Mouse (Mus musculus) Patski (cell line): ENCODE data around the gene Traf3ip2. TPM values are rescaled to one million over a fixed set of nuclear protein-coding genes. Genes with fewer than 3 reads are reported as not detected.

ENCODE experiments used
- ATAC-seq: fragments of 100-300 bp; one replicate; pipeline ENCODE4 v1.8.0; 2021
- CTCF ChIA-PET: fragments of 350-600 bp; sonication (Branson Sonifier 250); formaldehyde crosslinking; loops from one replicate; lab custom pipeline; 2022; ENCODE audit warnings: inconsistent platforms; lab: Charles Lee
- POLR2A ChIA-PET: fragments of 350-600 bp; sonication (Branson Sonifier 250); formaldehyde crosslinking; loops from one replicate; lab custom pipeline; 2022; ENCODE audit warnings: antibody characterized with exemption, inconsistent platforms; lab: Charles Lee
- DNase-seq: peaks from one replicate; pipeline ENCODE4 v3.0.0-alpha.2; 2011; ENCODE audit warnings: low read depth, low spot score
- H3K27me3 ChIP-seq: fragments of 371-371 bp; one replicate; pipeline ENCODE4 v1.5.1; 2021
- CTCF ChIP-seq: fragments of 100-300 bp; IDR thresholded peaks from one replicate; pipeline ENCODE4 v1.5.1; 2021
- in situ Hi-C: fragments of 300-500 bp; cut with MboI; formaldehyde crosslinking; loops from 3 replicates; pipeline ENCODE4 v1.11.1; 2018; ENCODE audit warnings: low pct_unique_long_range_greater_than_20kb, mixed read lengths
- polyA plus RNA-seq: library from polyadenylated mRNA; unstranded; gene quantifications from one replicate; pipeline ENCODE4 v1.2.3, GENCODE M21; 2021

Gene Traf3ip2
- polyA plus RNA-seq, 1 experiment from 2014 or later = 16.6 TPM

- DNase-seq = no peak
- CTCF ChIA-PET = no interaction called here
- no peak for TF ChIP-seq CTCF
- POLR2A ChIA-PET = interaction anchor here (0.6 kb wide), 1 partner anchor 220 kb away, joined by 3 read pairs; no protein-coding TSS in a partner anchor
- no peak for ATAC-seq
- in situ Hi-C loops = no loop called here
- no peaks in the 10 kb centered on the region for H3K27me3 ChIP-seq
Measured at GRCm38 (mm10) chr10:39630811-39631210, 18.1 kb downstream of the Traf3ip2 start.

- in situ Hi-C loops = no loop called here
- ChIA-PET CTCF (no interaction called here), POLR2A (interaction anchor here (0.6 to 0.9 kb wide), 2 partner anchors 30 to 221 kb away, joined by 3 to 4 read pairs; no protein-coding TSS in a partner anchor)
- no peak for TF ChIP-seq CTCF
- no peak for ATAC-seq
- H3K27me3 ChIP-seq = no peaks in the 10 kb centered on the region
- no peak for DNase-seq
Measured at GRCm38 (mm10) chr10:39631627-39632026, 18.9 kb downstream of the Traf3ip2 start.

- ATAC-seq (no peak), DNase-seq (no peak)
- H3K27me3 ChIP-seq = no peaks in the 10 kb centered on the region
- in situ Hi-C loops = no loop called here
- no peak for TF ChIP-seq CTCF
- ChIA-PET CTCF (no interaction called here), POLR2A (no interaction called here)
Measured at GRCm38 (mm10) chr10:39633379-39633778, 20.6 kb downstream of the Traf3ip2 start.

GRCm38 (mm10) chr10:39634423-39635101 is 21.8 kb downstream of the Traf3ip2 start:
- in situ Hi-C loops = no loop called here
- ATAC-seq = no peak
- TF ChIP-seq CTCF = no peak
- no peaks in the 10 kb centered on the region for H3K27me3 ChIP-seq
- ChIA-PET CTCF (interaction anchor here (0.9 kb wide), 1 partner anchor 14 kb away, joined by 3 read pairs; no protein-coding TSS in a partner anchor), POLR2A (no interaction called here)
- no peak for DNase-seq

- H3K27me3 ChIP-seq = no peaks in the 10 kb centered on the region
- no peak for ATAC-seq
- in situ Hi-C loops = no loop called here
- CTCF ChIA-PET = interaction anchor here (2.0 kb wide), 1 partner anchor 20 kb away, joined by 5 read pairs; no protein-coding TSS in a partner anchor
- POLR2A ChIA-PET = interaction anchor here (1.1 kb wide), 1 partner anchor 21 kb away, joined by 3 read pairs; no protein-coding TSS in a partner anchor
- TF ChIP-seq CTCF = no peak
- DNase-seq = no peak
Measured at GRCm38 (mm10) chr10:39638862-39639261, 26.1 kb downstream of the Traf3ip2 start.

- H3K27me3 ChIP-seq = no peaks in the 10 kb centered on the region
- CTCF ChIA-PET = interaction anchor here (1.7 to 2.0 kb wide), 2 partner anchors 11 to 19 kb away, joined by 5 read pairs; no protein-coding TSS in a partner anchor
- in situ Hi-C loops = no loop called here
- ATAC-seq (no peak), DNase-seq (no peak)
- no peak for TF ChIP-seq CTCF
- POLR2A ChIA-PET = interaction anchor here (0.6 to 1.2 kb wide), 3 partner anchors 20 to 65 kb away, joined by 3 to 7 read pairs (median 3); no protein-coding TSS in a partner anchor
Measured at GRCm38 (mm10) chr10:39639783-39640182, 27.0 kb downstream of the Traf3ip2 start.

- no peak for TF ChIP-seq CTCF
- no peak for DNase-seq
- ChIA-PET POLR2A (interaction anchor here (1.2 kb wide), 1 partner anchor 64 kb away, joined by 3 read pairs; no protein-coding TSS in a partner anchor), CTCF (interaction anchor here (1.7 to 2.0 kb wide), 2 partner anchors 10 to 18 kb away, joined by 5 read pairs; no protein-coding TSS in a partner anchor)
- ATAC-seq = no peak
- no peaks in the 10 kb centered on the region for H3K27me3 ChIP-seq
- in situ Hi-C loops = no loop called here
Measured at GRCm38 (mm10) chr10:39640817-39641226, 28.1 kb downstream of the Traf3ip2 start.

- POLR2A ChIA-PET = interaction anchor here (0.8 kb wide), 1 partner anchor 13 kb away, joined by 3 read pairs; no protein-coding TSS in a partner anchor
- DNase-seq (no peak), ATAC-seq (no peak)
- in situ Hi-C loops = no loop called here
- no peaks in the 10 kb centered on the region for H3K27me3 ChIP-seq
- CTCF ChIA-PET = interaction anchor here (0.6 kb wide), 1 partner anchor 72 kb away, joined by 3 read pairs; no protein-coding TSS in a partner anchor
- no peak for TF ChIP-seq CTCF
Measured at GRCm38 (mm10) chr10:39645789-39646628, 33.3 kb downstream of the Traf3ip2 start.

GRCm38 (mm10) chr10:39646629-39647019 is 33.9 kb downstream of the Traf3ip2 start:
- no peak for TF ChIP-seq CTCF
- H3K27me3 ChIP-seq = no peaks in the 10 kb centered on the region
- ATAC-seq (no peak), DNase-seq (no peak)
- ChIA-PET POLR2A (no interaction called here), CTCF (no interaction called here)
- in situ Hi-C loops = no loop called here

- no peak for DNase-seq
- POLR2A ChIA-PET = no interaction called here
- no peaks in the 10 kb centered on the region for H3K27me3 ChIP-seq
- CTCF ChIA-PET = no interaction called here
- no peak for TF ChIP-seq CTCF
- ATAC-seq = no peak
- in situ Hi-C loops = no loop called here
Measured at GRCm38 (mm10) chr10:39647118-39647517, 34.4 kb downstream of the Traf3ip2 start.
